Mouse (Mus musculus) stomach, embryonic 15.5 days (tissue): ENCODE measurements at regions not wholly inside any gene's neighbourhood (a gene's known extent, or its start where the extent isn't known, plus 50 kb on each side); places are given as distances from the start of the nearest gene placed in this dataset.
"Not testable (repeated sequence)": the region's sequence is repeated elsewhere in the genome, so short reads cannot be mapped to it uniquely, and the experiment has no call there.

Experiments used
- ATAC-seq: fragments of 200-750 bp; cut with Nextera tagmentation; 2 replicates; pipeline ENCODE4 v1.8.0; 2017; ENCODE audit warnings: low read depth, moderate number of reproducible peaks, moderate TSS enrichment; ENCODE audit not compliant: insufficient read depth, low FRiP score
- H3K27ac ChIP-seq: fragments of 300-500 bp; sonication (generic); 2 replicates; pipeline ENCODE4 v1.5.1; 2015; ENCODE audit warnings: mild to moderate bottlenecking, inconsistent platforms
- H3K27me3 ChIP-seq: fragments of 300-500 bp; sonication (generic); replicated peaks from 2 replicates; pipeline ENCODE4 v1.6.1; 2015; ENCODE audit warnings: inconsistent platforms
- H3K36me3 ChIP-seq: fragments of 300-500 bp; sonication (generic); 2 replicates; pipeline ENCODE4 v1.6.1; 2015; ENCODE audit warnings: inconsistent platforms
- H3K4me1 ChIP-seq: fragments of 300-500 bp; sonication (generic); 2 replicates; pipeline ENCODE4 v1.6.1; 2015; ENCODE audit warnings: inconsistent platforms
- H3K4me2 ChIP-seq: fragments of 300-500 bp; sonication (generic); 2 replicates; pipeline ENCODE4 v1.6.1; 2015; ENCODE audit warnings: mild to moderate bottlenecking, inconsistent platforms
- H3K4me3 ChIP-seq: fragments of 300-500 bp; sonication (generic); replicated peaks from 2 replicates; pipeline ENCODE4 v1.5.1; 2015; ENCODE audit warnings: inconsistent platforms
- H3K9ac ChIP-seq: fragments of 300-500 bp; sonication (generic); 2 replicates; pipeline ENCODE4 v1.6.1; 2015; ENCODE audit warnings: inconsistent platforms
- H3K9me3 ChIP-seq: fragments of 300-500 bp; sonication (generic); 2 replicates; pipeline ENCODE4 v1.6.1; 2016; ENCODE audit warnings: inconsistent platforms
- WGBS: fragments of 180-500 bp; shearing (Covaris S2); methylation state at CpG from one replicate; pipeline ENCODE4 v1.1.7; 2015; 5-methylcytosine and 5-hydroxymethylcytosine counted together

GRCm38 (mm10) chr6:37703946-37704345 lies 166.7 kb upstream of the Trim24 start:
- H3K27me3 ChIP-seq, result no peaks in the 10 kb centered on the region
- no peaks in the 10 kb centered on the region for H3K9me3 ChIP-seq
- H3K27ac ChIP-seq, result no peak overlapping the region
- H3K4me3 ChIP-seq, result no peak overlapping the region
- no peak for ATAC-seq
- no peak overlapping the region for H3K4me2 ChIP-seq
- no peaks in the 10 kb centered on the region for H3K36me3 ChIP-seq
- H3K4me1 ChIP-seq, result no peaks in the 10 kb centered on the region
- 92% methylated on average over 2 of the region's 2 CpGs for WGBS
- H3K9ac ChIP-seq, result no peak overlapping the region

DNA sequence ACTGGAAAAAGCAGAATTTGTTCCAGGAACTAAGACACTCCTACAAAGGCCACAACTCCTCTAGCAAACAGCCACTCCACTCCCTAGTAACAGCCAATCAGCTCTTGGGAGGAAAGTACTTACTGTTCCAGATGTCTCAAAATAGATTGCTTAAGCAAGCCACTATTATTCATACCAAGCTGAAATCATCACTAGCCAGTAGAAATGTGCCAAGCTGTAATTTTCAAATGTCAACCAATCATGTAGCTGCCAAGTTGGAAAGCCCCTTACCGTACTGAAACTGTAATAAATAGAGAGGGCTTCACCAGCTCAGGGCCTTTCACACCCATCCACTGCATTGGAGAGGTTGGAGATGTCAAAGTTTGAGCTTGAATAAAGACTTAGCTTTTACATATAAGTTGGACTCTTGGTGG lies 164.9 kb upstream of the Trim24 start:
- Histone ChIP-seq H3K4me1 (no peaks in the 10 kb centered on the region), H3K9me3 (no peaks in the 10 kb centered on the region), H3K4me2 (no peak overlapping the region), H3K27ac (no peak overlapping the region), H3K9ac (no peak overlapping the region), H3K36me3 (no peaks in the 10 kb centered on the region), H3K27me3 (no peaks in the 10 kb centered on the region), H3K4me3 (no peak overlapping the region)
- WGBS, result 64% methylated on average over 1 of the region's 1 CpGs
- no peak for ATAC-seq

- H3K4me2 ChIP-seq, ATAC-seq, H3K4me1 ChIP-seq, H3K9me3 ChIP-seq, H3K27ac ChIP-seq, H3K27me3 ChIP-seq, H3K36me3 ChIP-seq, H3K4me3 ChIP-seq, H3K9ac ChIP-seq: not testable (repeated sequence)
- WGBS, result 84% methylated on average over 1 of the region's 1 CpGs
Observed at GRCm38 (mm10) chr6:37707671-37708070, 162.9 kb upstream of the Trim24 start.

DNA sequence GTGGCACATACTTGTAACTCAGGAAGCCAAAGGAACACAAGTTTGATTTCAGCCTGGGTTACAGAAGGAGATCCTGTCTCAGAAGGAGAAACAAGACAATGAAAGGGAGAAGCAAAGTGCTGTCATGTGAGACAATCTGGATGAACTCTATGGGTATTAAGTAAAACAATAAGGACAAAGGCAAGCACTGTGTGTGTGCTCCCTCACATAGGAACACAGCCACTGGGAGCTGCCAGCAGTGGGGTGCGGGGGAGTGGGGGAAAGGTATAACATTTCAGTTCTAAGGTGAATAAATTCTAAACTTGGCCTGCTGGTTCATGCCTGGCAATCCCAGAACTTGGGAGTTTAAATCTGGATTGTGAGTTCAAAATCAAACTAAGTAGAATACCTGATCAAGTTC lies 158.8 kb upstream of the Trim24 start:
- 86% methylated on average over 1 of the region's 1 CpGs for WGBS
- H3K27ac ChIP-seq, result no peak overlapping the region
- no peak overlapping the region for H3K4me2 ChIP-seq
- no peaks in the 10 kb centered on the region for H3K36me3 ChIP-seq
- H3K27me3 ChIP-seq, result no peaks in the 10 kb centered on the region
- ATAC-seq, result no peak
- H3K9ac ChIP-seq, result no peak overlapping the region
- H3K4me3 ChIP-seq, result no peak overlapping the region
- no peaks in the 10 kb centered on the region for H3K9me3 ChIP-seq
- no peaks in the 10 kb centered on the region for H3K4me1 ChIP-seq

GRCm38 (mm10) chr6:37713411-37713810 lies 157.2 kb upstream of the Trim24 start:
- Histone ChIP-seq H3K27ac (no peak overlapping the region), H3K27me3 (no peaks in the 10 kb centered on the region), H3K9ac (no peak overlapping the region), H3K4me3 (no peak overlapping the region), H3K36me3 (no peaks in the 10 kb centered on the region), H3K9me3 (no peaks in the 10 kb centered on the region), H3K4me1 (no peaks in the 10 kb centered on the region), H3K4me2 (no peak overlapping the region)
- WGBS, result 81% methylated on average over 4 of the region's 4 CpGs
- no peak for ATAC-seq

DNA sequence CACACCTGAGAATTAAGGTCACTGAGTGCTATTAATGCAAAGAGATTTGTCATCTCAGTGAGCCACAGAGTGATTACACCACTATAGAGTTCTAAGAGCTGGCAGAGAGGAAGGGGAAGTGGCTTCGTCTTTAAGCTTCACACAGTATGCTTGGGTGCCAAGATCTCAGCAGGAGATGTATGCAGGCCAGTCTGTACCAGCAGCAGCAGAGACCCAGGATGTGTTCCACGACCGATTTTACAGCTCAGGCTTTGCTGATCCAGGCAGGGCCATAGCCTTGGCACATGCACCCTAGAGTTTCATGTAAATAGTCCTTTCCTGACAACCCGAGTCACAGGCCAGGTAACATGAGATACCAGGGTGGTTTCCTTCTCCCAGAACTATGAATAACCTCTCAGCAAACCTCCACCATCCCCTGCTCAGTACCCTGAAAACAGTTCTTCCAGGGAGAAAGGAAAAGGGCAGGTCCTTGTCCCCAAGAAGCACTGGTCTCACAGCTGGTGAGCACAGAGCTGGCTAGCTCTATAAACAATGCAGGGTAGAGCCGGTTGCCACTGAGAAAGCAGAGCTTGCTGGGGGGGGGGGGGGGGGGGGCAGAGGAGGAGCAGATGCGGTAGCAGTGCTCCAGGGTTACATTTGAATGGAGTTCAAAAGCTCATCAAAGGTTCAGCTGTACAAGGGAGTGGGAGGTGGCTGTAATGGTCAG lies 156.2 kb upstream of the Trim24 start:
- no peaks in the 10 kb centered on the region for H3K27me3 ChIP-seq
- H3K27ac ChIP-seq, result no peak overlapping the region
- no peaks in the 10 kb centered on the region for H3K9me3 ChIP-seq
- H3K36me3 ChIP-seq, result no peaks in the 10 kb centered on the region
- no peak for ATAC-seq
- H3K4me1 ChIP-seq, result no peaks in the 10 kb centered on the region
- 29% methylated on average over 6 of the region's 6 CpGs for WGBS
- H3K4me2 ChIP-seq, result no peak overlapping the region
- no peak overlapping the region for H3K4me3 ChIP-seq
- no peak overlapping the region for H3K9ac ChIP-seq

- ATAC-seq, result no peak
Observed at GRCm38 (mm10) chr6:37721736-37722135, 148.9 kb upstream of the Trim24 start.

DNA sequence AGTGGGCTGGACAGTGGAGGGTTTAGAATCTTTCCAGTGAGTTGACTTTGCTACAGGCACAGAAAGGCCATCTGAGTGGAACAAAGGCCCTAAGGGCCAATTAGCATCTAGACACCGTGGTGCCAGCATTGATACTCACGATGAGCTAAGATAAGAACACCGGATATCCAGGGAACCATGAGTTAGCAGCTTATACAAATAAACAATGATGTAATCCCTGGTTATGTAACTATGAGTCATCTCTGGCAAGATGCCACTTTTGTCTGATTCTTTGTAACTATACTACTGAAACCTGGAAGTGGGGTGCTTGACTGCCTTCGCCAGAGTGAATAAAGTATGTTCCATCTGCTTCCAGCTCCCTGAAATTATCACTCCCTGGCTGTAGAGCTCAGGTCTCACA lies 147.3 kb upstream of the Trim24 start:
- 0 out of 2 replicates have a peak, but pooled peaks have one; percentile 47 for ATAC-seq
- no peak overlapping the region for H3K4me3 ChIP-seq
- H3K9ac ChIP-seq, result no peak overlapping the region
- no peaks in the 10 kb centered on the region for H3K9me3 ChIP-seq
- no peaks in the 10 kb centered on the region for H3K36me3 ChIP-seq
- H3K4me2 ChIP-seq, result no peak overlapping the region
- H3K27ac ChIP-seq, result no peak overlapping the region
- H3K4me1 ChIP-seq, result no peaks in the 10 kb centered on the region
- 41% methylated on average over 4 of the region's 4 CpGs for WGBS
- no peaks in the 10 kb centered on the region for H3K27me3 ChIP-seq

More at GRCm38 (mm10) chr6:37721736-37722135, 148.9 kb upstream of the Trim24 start:
- WGBS, result 69% methylated on average over 1 of the region's 1 CpGs
- Histone ChIP-seq H3K36me3 (no peaks in the 10 kb centered on the region), H3K4me2 (no peak overlapping the region), H3K27me3 (no peaks in the 10 kb centered on the region), H3K27ac (no peak overlapping the region), H3K9ac (no peak overlapping the region), H3K4me3 (no peak overlapping the region), H3K4me1 (no peaks in the 10 kb centered on the region), H3K9me3 (no peaks in the 10 kb centered on the region)

- no peak overlapping the region for H3K9ac ChIP-seq
- no peak overlapping the region for H3K27ac ChIP-seq
- H3K36me3 ChIP-seq, result no peaks in the 10 kb centered on the region
- H3K4me3 ChIP-seq, result no peak overlapping the region
- 90% methylated on average over 5 of the region's 5 CpGs for WGBS
- no peaks in the 10 kb centered on the region for H3K9me3 ChIP-seq
- no peak for ATAC-seq
- no peak overlapping the region for H3K4me2 ChIP-seq
- H3K27me3 ChIP-seq, result no peaks in the 10 kb centered on the region
- H3K4me1 ChIP-seq, result no peaks in the 10 kb centered on the region
Observed at GRCm38 (mm10) chr6:37724240-37724639, 146.4 kb upstream of the Trim24 start.

DNA sequence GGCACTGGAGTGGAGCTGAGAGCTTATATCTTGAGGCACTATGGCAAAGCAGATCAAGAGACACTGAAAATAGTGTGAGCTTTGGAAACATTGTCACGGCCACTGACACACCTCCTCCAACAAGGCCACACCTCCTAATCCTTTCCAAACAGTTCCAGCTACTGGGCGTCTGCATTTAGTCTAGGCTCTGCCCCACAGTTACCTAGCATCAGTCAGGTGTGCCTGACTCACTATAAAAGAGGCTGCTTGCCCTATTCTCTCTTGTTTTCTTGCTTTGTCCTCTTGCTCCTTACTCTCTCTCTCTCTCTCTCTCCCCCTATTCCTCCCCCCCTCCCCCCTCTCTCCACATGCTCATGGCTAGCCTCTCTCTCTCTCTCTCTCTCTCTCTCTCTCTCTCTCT lies 142.0 kb upstream of the Trim24 start:
- Histone ChIP-seq H3K36me3 (no peaks in the 10 kb centered on the region), H3K4me1 (peaks cover 3% of the 10 kb centered on the region; the same call in 1 of the 2 replicates), H3K27me3 (no peaks in the 10 kb centered on the region), H3K9me3 (no peaks in the 10 kb centered on the region), H3K4me3 (no peak overlapping the region), H3K27ac (no peak overlapping the region), H3K9ac (no peak overlapping the region), H3K4me2 (no peak overlapping the region)
- ATAC-seq, result no peak
- 88% methylated on average over 2 of the region's 2 CpGs for WGBS

DNA sequence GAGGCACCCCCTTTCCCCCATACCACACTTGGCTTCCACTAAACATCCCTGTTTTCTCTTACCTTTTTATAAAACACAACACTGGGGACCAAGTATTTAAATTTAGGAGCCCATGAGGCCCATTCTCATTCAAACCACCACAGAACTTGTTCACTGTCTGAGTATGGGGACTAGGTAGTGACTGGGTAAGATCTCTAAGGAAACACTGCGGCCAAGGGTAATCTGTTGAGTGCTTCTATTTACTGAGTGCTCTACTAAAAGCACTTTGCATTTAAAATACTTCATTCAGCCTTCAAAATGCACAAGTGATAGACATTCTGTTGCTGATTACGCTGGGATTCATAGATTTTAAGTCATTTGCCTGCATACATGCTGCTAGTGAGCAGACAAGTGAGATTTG lies 141.4 kb upstream of the Trim24 start:
- peaks cover 3% of the 10 kb centered on the region; the same call in 1 of the 2 replicates for H3K4me1 ChIP-seq
- WGBS, result 92% methylated on average over 2 of the region's 2 CpGs
- no peaks in the 10 kb centered on the region for H3K27me3 ChIP-seq
- H3K9ac ChIP-seq, result no peak overlapping the region
- H3K4me3 ChIP-seq, result no peak overlapping the region
- no peak overlapping the region for H3K4me2 ChIP-seq
- no peak for ATAC-seq
- H3K27ac ChIP-seq, result no peak overlapping the region
- no peaks in the 10 kb centered on the region for H3K36me3 ChIP-seq
- no peaks in the 10 kb centered on the region for H3K9me3 ChIP-seq

DNA sequence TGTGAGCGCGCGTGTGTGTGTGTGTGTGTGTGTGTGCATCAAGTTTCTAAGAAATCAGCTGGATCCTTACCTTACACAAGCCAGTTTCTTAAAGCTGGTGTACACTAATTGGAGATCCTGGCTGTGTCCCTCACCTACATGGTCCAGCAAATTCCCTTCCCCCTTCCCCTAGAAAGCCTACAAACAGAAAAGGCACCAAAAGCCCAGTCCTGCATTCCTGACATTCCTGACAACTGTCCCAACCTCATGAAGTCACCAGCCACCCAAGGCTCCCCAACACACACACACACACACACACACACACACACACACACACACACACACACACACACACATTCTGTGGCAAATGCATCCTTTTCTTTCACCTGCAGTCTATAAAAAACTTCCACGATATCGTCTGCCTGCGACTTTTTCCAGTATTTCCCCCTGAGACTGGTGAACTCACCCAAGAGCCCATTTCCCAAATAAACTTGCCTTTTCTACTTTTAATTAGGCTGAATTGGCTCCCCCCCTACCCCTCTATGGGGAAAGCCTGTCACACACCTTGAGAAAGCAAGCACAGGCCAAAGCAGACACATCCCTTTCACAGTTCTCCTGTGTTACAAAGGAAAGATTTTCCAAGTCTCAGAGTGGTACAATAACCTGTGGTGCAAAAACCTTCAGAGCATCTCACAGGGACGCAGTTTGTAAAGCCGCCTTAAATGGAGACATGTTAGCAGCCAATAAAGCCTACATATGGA lies 139.9 kb upstream of the Trim24 start:
- 73% methylated on average over 8 of the region's 8 CpGs for WGBS
- Histone ChIP-seq H3K36me3 (no peaks in the 10 kb centered on the region), H3K4me1 (peaks cover 3% of the 10 kb centered on the region; the same call in 1 of the 2 replicates), H3K27ac (no peak overlapping the region), H3K4me2 (no peak overlapping the region), H3K4me3 (no peak overlapping the region), H3K27me3 (no peaks in the 10 kb centered on the region), H3K9ac (no peak overlapping the region), H3K9me3 (no peaks in the 10 kb centered on the region)
- ATAC-seq, result no peak
